Mouse (Mus musculus): ENCODE data around the gene AL607142.1. TPM values are rescaled to one million over a fixed set of nuclear protein-coding genes. Genes with fewer than 3 reads are reported as not detected.
A peak's percentile ranks its signal among the peaks of the same experiment; 100 is the strongest.

AL607142.1 gene
- total RNA-seq (2021), result not detected
- long read RNA-seq, result 0 reads

DNA sequence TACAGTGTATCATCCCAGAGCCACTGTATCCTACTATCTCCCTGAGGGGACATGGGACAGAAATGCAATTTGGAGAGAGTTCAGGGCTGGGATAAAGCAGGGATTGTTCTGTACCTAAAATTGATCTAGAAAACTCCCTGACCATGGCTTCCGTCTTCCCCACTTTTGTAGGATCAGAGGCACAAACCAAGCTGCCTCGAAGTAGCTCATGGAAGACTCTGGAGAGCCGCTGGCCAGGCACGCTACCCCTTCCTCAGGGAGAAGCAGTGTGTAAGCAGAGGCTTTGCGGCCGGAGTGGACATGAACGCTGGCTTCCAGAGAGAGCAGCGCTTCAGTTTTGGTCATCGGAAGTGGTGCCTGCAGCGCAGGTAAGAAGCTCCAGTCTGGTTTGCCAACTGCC, at the start of gene AL607142.1:
Gene AL607142.1 (plus strand): TSS at position 301 of the 400 bp plus-strand sequence.
- DNase-seq (ENCODE audit: low spot score in 2 of 2), result no peak

DNA sequence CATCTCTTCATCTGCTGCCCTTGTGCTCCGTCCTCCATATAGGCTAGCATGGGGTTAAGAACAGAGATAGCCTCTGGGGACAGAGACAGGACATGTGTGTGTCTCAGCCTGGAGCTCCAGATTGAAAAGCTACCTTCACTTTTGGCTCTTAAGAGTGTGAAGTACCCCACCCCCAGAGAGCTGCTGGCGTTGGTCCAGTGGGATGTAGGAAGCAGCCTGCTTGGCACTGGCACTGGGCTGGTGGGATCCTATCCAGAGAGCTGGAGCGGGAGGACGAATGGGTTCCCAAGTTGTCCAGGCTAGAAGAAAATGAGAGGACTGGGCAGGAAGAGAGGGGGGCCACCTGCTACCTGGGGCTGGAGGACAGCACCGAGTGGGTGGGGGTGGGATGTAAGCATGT, 46.4 kb upstream of the AL607142.1 start:
- peak; percentile 42 to 62 for DNase-seq (ENCODE audit: low spot score in 2 of 2)

DNA sequence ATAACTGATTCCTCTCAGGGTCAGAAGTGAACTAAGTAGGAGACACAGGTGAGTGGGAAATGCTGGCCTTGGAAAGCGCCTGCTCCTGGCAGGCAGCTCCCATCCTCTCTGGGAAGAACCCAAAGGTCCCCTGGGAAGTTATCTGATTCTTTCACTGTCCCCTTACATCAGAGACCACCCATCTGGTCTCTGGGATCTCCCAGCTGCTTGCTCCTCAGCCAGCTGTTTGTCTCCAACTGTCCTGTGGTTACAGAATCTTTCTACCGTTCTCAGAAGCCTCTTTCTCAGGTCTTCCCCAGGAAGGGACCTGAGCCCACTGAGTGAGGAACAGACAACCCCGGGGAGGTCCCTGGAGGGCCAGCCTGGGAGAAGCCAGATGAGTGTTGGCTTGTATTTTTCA, 42.4 kb upstream of the AL607142.1 start:
- no peak for DNase-seq (ENCODE audit: low spot score in 2 of 2)

DNA sequence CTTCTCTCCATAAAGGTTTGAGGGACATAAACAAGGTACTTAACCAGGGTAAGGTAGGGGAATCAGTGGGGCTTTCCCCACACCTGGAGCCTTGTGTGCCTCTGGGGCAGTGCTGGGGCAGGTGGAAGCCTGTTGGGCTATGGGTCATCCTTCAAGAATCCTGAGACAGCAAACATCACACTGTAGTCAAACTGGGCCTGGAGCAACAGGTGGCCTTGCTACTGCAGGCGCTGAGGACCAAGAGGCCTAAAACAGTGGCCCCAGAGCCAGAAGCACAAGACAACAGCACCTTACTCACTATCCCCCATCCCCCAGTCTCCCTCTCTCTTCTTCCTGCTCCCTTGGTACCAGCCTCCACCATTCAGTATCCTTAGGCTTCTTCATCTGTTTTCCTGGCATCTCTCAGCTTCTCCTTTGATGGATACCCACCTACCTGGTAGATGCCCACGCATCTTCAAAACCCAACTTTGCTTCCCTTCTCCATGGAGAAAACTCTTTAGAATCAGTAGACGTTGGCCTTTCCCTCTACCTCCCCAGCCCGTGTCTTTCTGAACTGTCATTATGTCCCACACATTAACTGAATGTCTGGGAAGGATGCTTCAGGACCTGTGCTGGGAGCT, 41.5 kb upstream of the AL607142.1 start:
- no peak for DNase-seq (ENCODE audit: low spot score in 2 of 2)

DNA sequence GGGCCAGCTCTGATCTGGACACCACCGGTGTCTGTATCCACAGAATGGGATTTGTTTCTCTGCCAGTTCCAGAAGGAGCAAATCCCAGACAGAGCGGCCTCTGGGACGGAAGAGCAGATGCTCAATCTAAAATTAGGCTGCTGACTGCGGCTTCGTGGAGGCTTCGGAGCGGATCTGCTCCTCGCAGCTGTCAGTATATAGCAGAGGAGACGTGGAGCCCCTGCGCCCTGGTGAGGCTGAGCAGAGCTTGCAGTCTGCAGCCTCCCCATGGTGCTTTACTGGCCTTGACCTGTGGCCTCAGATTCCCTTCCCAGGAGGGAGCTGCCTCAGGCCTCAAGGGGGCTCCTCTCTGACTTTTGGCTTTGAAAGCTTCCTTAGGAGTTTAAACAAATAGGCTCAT, 40.7 kb upstream of the AL607142.1 start:
- DNase-seq (ENCODE audit: low spot score in 2 of 2), result peak; percentile 48 to 65

DNA sequence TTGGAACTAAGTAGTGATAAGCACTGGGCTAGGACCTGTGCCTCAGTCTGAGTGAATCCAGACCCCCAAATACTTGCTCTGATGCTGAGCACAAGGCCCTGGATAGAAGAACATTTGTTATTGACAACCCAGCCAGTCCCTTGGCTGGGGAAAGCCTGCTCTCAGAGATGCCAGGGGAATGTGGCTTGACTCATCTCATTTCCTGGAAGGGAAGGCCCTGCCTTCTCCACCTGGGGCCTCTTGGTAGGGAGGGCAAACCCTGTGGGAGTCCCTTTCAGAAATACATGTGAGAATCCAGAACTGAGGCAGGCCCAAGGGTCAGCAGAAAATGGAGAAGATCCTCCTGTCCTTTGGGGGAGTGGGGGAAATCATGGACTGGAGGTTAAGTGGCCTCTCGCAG, 37.1 kb upstream of the AL607142.1 start:
- DNase-seq (ENCODE audit: low spot score in 2 of 2), result no peak

DNA sequence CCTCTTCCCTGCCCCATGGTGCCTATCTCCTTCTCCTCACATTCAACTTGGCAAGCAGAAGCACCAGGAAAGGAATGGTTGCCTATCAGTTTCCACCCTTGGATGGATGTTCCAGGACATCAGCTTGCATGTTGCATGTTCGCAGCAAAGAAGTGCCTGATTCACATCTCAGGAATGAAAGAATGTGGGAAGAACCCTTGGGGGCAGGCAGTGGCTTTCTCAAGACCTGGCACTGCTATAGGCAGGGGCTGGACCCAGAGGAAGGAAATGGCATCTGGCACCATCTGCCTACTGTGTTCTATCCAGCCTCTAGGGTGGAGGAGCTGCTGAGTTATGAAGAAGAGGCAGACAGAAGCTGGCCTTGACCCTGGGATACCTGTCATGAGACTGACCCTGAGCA, 34.9 kb upstream of the AL607142.1 start:
- no peak for DNase-seq (ENCODE audit: low spot score in 2 of 2)

DNA sequence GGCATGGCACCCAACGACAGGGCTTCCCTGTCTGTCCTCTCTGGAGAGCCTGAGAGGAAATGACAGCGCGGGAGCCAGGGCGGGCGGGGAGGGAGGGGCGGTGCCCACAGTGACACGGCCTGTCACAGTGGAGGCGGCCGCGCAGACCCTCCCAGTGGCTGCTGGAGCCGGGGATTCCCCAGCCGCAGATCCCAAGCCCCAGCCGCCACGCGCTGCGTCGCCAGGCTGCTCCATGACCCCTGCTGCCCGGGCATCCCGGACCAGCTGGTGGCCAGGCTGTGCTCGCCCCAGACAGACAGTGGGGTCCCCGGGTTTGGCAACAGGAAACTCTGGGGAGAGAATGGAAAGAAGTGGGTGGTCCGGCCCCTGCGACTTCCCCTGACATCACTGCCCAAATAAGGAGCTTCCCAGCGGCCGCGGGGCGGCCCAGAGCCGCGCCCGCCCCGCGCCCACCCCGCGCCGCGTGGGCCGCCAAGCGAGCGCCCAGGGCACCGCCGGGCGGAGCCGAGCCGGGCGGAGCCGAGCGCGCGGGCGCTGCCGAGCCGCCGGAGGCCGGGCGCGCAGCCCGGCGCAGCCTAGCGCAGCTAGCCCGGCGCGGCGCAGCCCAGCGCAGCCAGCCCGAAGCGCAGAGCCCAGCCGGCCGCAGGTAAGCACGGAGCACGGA, 32.3 kb upstream of the AL607142.1 start:
- peak; percentile 66 to 71 for DNase-seq (ENCODE audit: low spot score in 2 of 2)

DNA sequence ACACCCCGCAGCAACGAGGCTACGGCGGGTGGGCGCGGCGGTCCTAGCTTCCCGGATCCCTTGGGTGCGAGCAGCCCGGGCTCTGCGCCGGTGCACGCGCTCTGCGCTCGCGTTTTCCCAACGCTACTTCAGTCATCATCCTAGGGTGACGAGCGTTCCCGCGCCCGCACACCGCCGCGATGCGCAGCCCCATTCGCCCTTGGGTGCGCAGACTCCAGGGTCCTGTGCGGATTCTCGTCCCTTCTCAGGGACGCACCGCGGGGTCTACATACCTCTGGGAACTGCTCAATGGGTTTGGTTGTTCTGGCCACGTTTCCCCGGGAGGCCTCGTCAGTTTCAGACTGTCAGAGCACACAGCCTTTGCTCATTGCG, 31.8 kb upstream of the AL607142.1 start:
- no peak for DNase-seq (ENCODE audit: low spot score in 2 of 2)

DNA sequence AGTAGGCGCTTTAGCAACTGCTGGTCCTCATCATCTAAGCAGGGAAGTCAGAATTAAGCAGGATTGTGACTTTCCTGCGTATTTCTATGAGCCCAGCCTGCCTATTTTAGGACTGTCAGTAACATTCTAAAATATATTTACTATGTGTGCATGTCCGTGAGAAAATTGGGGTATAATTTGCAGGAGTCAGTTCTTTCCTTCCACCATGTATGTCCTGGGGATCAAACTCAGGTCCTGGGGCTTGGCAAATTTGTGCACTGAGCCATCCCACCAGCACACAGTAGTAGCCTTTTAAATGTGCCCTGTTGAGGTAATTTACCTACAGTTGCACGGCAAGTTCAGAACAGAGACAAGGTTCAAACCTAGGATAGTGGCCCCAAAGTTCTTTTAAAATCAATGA, 28.5 kb upstream of the AL607142.1 start:
- no peak for DNase-seq (ENCODE audit: low spot score in 2 of 2)

DNA sequence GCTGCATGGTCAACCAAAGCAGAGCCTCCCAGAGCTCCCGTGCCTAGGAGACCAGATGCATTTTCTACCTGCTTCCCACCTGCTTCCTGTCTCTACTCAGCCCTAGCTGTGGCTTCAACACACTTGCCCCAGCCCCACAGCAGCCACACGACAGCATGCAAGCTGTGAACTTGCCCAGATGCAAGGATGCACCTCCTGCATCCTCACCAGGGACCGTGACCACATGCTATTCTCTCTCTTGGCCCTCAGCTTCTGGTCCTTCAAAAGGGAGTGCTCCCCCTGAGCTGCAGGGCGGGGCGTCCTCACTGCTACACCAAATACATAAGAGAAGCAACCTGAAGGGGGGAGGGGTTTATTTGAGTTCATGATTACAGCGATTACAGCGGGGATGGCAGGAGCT, 27.8 kb upstream of the AL607142.1 start:
- DNase-seq (ENCODE audit: low spot score in 2 of 2), result no peak

DNA sequence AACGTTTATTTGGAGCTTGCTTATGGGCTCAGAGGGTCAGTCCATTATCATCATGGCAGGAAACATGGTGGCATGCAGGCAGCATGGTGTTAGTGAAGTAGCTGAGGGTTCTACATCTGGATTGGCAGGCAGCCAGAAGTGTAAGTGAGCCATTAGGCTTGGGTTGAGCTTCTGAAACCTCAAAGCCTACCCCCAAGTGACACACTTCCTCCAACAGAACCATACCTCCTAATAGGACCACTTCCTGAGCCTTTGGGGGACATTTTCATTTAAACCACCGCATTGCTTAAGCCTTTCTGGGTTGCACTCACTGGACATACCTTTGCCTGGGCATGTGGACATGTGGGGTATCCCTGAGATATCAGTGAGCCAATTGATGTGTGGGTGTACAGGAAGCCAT, 23.3 kb upstream of the AL607142.1 start:
- DNase-seq (ENCODE audit: low spot score in 2 of 2), result no peak

DNA sequence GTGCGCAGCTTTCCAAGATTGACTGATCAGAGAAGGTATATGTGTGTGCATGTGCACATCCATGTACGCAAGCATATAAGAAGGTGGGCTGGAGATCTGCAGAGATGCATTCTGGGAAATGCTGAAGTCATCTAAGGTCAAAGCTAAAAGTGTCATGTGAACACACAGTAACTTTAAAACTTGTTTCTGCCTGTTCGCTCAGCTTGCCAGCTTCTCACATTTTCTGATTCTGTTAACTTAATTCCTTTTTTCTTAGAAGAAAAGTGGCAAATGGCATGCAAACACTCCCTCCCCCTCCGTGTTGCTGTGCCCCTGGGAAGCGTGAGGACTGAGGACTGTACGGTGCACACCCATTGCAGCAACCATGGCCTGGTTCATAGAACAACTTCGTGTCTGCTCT, 22.3 kb upstream of the AL607142.1 start:
- DNase-seq (ENCODE audit: low spot score in 2 of 2), result no peak

DNA sequence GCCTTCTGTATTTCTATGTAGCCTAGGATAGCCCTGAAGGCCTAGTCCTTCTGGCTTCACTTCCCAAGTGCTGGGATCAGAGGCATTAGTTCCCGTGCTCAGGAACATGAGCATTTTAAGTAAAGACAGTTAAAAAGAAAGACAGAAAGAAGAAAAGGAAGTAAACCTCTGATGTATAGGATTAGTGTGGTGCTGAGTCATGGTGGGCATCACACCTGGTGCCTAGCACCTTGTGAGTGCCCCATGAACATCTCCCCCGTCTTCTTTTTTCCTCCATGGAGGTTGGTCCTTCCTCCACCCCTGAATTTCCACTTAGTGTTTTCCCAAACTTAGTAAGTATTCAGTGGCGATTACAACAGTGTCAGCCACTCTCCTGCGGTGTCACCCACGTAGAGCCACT, 20.2 kb upstream of the AL607142.1 start:
- DNase-seq (ENCODE audit: low spot score in 2 of 2), result no peak

DNA sequence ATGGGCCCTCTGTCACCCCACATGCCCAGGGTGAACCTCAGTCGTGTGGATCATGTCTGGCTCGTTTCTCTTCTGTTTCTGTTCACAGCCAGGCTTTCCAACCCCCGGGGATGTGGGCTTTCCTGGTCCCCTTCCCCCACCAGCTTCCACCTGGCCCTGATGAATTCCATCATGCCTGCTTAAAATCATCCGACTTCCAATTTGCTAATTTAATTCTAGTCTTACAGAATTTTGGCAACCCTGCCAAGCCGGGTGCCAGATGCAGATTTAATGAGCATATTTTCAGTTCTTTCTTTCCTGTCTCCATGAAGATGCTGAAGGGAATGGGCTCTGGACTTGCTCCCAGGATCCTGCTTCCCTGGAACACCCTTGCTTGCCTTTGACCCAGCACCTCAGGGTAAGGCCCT, 19.7 kb upstream of the AL607142.1 start:
- DNase-seq (ENCODE audit: low spot score in 2 of 2), result peak; percentile 62 to 74

DNA sequence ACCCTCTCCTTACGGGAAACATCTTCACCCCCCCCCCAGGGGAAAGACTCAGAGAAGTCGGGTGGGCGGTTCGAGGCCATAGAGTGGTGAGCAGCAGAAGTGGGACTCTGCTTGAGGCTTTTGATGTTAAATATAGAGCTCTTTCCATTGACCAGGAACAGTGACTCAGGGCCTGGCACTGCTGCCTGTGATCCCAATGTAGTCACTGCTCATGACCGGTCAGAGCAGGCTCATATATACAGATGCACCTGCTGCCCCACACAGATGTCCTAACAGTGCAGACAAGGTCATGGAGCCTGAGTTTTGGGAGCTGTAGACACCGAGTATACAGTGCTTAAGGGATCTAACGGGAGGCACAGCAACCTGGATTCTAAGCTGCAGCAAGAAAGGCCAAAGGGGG, 18.9 kb upstream of the AL607142.1 start:
- no peak for DNase-seq (ENCODE audit: low spot score in 2 of 2)

DNA sequence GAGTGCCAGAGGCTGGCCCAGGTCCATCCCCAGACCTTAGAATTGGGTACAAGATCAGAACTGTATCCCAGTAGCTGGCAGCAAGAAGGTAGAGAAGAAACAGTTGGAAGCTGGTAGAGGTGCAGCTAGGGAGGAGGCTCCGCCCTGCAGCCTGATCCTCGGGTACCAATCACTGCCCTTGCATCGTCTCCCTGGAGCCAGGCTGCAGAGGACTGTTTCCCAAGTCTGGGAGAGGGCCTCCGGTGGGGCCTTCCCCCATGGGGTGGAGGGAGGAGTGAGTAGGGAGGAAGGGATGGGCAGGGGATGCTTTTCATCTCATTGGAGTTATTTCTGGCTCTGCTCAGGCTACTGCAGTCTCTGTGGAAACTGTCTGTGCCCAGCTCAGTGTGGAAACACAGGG, 17.7 kb upstream of the AL607142.1 start:
- no peak for DNase-seq (ENCODE audit: low spot score in 2 of 2)

DNA sequence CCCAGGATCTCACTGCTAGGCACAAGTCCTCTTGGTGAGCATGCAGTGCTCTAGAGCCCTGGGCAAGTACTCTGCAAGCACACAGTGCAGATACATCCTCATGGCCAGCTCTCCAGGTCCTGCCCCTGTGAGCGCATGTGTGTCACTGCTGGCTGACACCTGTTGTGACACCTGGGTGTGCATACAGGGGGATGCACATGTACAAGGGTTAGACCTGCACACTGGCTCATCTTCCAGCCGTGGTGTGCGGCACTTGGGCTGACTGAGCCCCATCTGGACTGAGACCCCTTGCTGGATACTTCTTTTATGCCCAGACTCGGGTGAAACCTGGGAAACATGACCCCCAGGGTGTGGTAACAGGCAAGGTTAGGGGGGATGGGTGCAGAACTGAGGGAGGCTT, 16.5 kb upstream of the AL607142.1 start:
- DNase-seq (ENCODE audit: low spot score in 2 of 2), result no peak

DNA sequence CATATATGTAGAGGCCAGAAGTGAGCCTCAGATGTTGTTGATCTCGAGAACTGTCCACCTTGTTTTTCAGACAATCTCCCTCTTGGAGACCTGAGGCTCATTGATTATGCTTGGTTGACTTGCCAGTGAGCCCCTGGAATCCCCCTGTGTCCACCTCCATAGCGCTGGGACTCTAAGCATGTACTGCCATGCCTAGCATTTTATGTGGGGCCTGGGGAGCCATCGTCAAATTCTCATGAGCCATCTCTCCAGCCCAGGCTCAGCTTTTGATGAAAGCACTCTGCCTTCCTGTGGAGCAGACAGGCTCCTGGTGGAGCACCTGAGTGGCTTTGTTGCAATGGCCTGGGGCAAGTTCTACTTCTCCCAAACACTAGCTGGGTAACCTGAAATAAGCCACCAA, 14.9 kb upstream of the AL607142.1 start:
- DNase-seq (ENCODE audit: low spot score in 2 of 2), result no peak

DNA sequence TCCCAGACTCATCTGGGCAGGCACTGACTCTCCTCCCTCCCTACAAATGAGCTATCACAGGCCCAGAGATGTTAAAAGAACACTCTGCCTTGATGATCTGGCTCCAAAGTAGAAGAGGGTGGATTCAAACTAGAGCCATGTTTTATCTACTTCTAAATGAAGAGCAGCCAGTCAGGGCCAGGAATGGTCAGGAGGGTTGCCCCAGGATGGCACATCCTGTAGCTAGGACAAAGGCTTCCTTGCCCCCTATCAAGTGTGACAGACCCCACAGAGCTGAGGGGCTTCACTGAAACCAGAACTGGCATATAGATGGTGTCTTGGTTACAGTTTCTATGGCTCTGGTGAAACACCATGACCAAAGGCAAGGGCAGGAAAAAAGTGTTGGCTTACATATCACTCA, 12.3 kb upstream of the AL607142.1 start:
- DNase-seq (ENCODE audit: low spot score in 2 of 2), result no peak

DNA sequence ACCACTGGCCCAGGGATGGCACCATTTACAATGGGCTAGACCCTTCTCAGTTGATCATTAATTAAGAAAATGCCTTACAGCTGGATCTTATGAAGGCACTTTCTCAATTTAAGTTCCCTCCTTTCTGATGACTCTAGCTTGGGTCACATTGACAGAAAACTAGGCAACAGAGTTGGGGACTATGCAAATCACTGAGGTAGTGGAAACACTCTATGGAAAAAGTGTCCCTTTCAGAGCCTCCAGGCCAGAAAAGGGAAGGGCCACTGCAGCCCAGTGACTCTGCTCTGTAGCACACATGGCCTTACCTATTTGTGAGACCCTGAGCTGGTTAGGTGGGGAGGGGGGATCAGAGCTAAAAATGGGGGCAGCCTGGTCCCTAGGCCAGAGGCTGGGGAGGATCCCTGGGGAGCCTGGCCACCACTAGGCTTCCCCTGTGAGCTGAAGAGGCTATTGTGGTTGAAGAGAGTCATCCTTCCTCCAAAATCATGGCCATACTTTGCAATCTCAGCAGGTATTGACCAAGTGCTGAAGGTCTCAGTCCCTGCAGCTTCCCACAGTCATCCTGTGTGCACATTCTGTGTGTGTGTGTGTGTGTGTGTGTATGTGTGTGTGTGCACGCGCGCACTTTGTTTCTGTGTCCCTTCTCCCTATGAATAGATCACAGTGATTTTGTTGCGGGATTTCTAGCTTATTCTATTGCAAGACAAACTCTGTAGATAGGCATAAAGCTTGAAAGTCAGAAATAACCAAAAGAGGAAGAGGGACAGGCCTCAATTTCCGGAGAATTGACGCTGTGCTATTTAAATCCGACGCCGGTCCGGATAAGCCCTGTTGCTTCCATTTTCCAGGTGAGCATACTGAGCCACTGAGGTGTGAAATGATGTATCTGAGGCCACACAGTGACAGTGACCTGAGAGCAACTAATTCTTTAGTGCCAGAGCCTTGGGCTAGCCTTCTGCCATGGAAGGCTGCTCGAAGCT, 11.5 kb upstream of the AL607142.1 start:
- DNase-seq (ENCODE audit: low spot score in 2 of 2), result no peak

DNA sequence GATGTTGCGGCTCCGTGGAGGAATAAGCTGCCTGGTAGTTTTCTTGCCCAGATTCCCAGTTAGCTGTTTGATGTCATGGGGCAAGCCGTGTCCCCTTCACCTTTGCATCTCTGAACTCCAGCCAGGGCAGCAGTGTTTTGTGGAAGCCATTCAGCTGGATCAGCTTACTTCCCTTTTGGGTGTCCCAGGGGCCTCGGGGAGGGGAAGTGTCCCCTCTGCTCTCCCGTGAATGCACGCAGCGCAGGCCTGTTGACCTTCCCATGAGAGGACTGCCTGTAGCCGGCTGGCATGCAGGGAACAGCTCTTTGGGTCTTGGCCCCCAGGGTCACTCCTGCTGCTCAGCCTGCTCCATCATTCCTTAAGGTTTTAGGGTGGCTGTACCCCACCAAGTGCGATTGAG, 10.7 kb upstream of the AL607142.1 start:
- DNase-seq (ENCODE audit: low spot score in 2 of 2), result no peak

Measured in layer of hippocampus, postnatal 10 days (tissue).